Mouse (Mus musculus) kidney, adult 2 months (tissue): ENCODE measurements around the gene Bap1.

Source experiments
- CTCF ChIP-seq: fragments of 200-500 bp; conservative IDR thresholded peaks from 2 replicates; pipeline ENCODE4 v1.5.1; 2011; ENCODE audit warnings: low read depth, mild to moderate bottlenecking, control low read depth, low read length, moderate library complexity, mixed read lengths; ENCODE audit not compliant: insufficient read depth, insufficient read length
- POLR2A ChIP-seq: fragments of 200-500 bp; IDR thresholded peaks from one replicate; pipeline ENCODE4 v1.6.1; 2011; ENCODE audit warnings: low read depth, low read length, control low read depth

- TF ChIP-seq POLR2A (no peak), CTCF (no peak)
Observed at GRCm38 (mm10) chr14:31240528-31240927, 10.7 kb upstream of the Bap1 start.
